Mouse (Mus musculus): Measurements from ENCODE around the gene Arl15.

The Arl15 gene

DNA sequence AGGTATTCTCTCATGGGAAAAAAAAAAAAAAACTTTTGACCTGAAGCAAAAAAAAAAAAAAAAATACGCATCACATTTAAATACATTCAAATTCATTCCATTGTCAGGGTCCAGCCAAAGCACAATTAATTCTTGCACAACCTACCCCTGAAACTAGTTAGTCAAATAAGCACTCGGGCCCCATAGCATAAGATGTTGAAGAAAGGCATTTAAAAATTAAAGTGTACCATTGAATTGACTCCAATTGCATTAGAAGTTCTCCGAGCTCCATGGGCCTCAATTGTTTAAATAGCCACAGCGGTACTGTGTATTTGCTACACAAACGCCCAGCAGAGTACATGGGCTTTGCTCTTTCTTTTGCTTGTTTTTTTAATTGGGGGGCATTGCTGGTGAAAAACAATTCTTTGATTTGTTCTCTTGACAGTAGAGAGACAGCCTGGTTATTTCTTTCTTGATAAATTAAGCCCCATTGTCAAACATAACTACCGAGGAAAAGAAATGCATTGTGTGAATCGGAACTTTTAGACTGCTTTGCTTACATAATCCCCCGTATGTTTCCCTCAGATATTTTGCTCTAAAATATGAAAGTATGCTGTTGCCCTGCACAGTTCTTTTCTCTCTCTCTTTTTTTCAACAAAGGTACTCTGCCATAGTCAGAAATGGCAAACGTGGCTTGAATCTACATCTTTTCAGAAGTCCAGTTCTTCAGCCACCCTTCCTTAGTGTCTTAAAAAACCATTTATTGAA, 201.4 kb downstream of the Arl15 start:
- DNase-seq = no peak

DNA sequence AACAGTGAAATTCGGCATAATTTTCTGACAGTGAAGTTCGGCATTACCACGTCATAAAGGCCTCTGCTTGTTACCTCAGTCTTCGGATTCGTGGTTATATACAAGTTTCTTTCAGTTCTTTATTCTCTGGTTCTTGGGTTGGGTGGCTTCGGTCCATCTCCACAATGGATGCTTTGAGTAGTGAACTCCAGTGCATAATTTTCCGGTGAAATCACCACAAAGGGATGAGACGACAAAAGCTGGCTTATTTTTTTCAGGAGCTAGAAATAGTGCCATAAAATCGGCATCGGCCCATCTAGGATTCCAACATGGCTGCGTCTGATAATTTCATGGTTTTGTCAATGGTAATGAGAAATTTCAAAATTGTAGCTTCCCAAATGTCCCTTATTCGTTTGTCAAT, 204.5 kb downstream of the Arl15 start:
- DNase-seq = no peak

GRCm38 (mm10) chr13:114003463-114003862, 209.2 kb downstream of the Arl15 start:
- DNase-seq = no peak

- no peak for DNase-seq
These were observed 209.9 kb downstream of the Arl15 start for GRCm38 (mm10) chr13:114004191-114004590.

- no peak for DNase-seq
These were observed 215.5 kb downstream of the Arl15 start for GRCm38 (mm10) chr13:114009786-114010185.

- no peak for DNase-seq
These were observed 216.2 kb downstream of the Arl15 start for GRCm38 (mm10) chr13:114010521-114010920.

GRCm38 (mm10) chr13:114011019-114011418, 216.7 kb downstream of the Arl15 start:
- no peak for DNase-seq

- DNase-seq = no peak
These were observed 223.6 kb downstream of the Arl15 start for GRCm38 (mm10) chr13:114017928-114018327.

- no peak for DNase-seq
These were observed 229.2 kb downstream of the Arl15 start for GRCm38 (mm10) chr13:114023541-114023940.

DNA sequence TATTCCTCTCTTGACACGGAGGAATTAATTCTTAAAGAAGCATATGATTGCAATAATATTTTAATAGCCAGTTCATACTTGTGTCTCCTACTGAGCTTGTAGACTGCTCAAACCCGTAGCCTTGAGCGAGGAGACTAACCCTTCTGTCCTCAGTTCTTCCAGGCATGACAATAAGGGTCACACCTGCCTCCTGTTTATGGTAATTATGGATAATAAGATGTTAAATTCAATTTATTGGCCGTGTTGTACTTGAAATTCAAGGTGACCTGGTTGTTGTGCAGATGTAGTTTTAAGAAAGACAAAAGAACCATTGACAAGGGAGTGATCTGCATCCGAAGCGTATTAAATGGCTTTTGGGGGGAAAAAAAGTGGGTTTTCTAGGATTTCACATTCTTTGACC, 232.0 kb downstream of the Arl15 start:
- DNase-seq = no peak

DNA sequence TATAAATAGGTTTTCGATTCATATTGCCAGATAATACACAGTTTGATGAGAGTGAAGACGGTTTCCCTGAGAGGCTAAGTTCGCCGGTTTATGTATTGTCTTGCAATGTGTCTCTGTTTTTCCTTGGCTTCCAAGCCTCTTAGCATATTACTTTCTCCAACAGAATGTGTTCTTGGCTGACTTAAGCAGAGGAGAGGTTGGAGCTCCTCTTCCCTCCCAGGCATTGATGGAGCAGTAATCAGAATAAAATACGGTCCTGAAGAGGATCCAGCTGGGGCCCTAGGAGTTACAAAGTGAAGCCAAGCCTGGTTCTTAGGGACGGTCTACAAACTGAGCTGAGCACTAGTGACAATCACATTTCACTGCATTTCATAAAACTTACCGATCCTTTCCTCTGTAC, 232.4 kb downstream of the Arl15 start:
- DNase-seq = no peak

- no peak for DNase-seq
These were observed 253.8 kb downstream of the Arl15 start for GRCm38 (mm10) chr13:114048071-114048470.

GRCm38 (mm10) chr13:114048688-114049087, 254.4 kb downstream of the Arl15 start:
- DNase-seq = no peak

GRCm38 (mm10) chr13:114051151-114051850, 257.0 kb downstream of the Arl15 start:
- DNase-seq = no peak

DNA sequence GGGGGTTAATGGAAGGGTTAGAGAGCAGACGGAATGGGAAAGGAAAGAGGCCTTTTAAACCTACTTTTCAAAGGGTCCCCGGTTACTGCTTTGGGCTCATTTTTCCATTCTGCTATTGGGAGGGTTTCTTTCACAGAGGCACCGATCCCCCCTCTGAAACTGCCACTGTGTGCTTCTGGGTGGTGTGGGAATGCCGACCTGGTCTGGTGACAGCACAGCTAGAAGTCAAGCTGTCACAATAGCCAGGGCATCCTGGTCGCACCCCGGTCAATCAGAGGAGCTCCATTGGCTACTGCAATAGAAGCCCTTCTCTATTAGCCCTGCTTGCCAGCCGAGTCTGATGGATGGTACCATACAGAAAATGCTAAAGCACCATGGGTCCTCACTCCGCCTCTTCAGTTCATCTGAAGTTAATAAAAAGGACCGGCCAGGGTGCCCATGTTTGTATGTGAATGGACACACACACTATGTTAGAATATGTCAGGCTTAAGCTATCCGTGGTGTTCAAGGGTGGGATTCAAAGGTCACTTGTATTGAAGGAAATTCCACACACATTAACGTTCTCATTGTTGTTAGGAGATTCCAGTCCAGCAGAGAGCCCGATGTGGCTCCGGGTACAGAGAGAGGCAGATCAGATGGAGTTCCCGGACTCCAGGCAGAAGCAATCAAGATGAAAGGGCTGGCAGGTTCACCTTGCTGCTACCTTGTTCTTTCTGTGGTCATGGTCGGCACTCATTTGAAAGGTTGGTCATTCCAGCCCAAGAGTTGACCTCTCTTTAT, 258.3 kb downstream of the Arl15 start:
- no peak for DNase-seq

DNA sequence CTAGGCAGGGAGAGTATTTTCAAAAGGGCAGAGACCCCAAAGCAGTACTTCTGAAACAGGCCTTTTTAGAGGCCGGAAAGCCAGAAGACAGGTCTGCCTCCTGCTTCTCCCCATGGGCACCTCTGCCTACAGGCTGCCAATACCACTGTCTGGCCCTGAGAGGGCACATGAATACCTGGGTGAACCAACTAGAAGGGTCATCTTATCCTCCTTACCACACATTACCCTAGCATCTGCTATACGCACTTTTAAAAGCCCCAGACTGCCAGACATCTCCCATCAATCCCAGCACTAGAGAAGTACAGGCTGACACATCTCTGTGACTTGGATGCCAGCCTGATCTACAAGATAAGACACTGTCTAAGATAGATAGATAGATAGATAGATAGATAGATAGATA, 259.0 kb downstream of the Arl15 start:
- DNase-seq = no peak

- no peak for DNase-seq
These were observed 261.4 kb downstream of the Arl15 start for GRCm38 (mm10) chr13:114055686-114056085.

GRCm38 (mm10) chr13:114060258-114060657, 266.0 kb downstream of the Arl15 start:
- no peak for DNase-seq

DNA sequence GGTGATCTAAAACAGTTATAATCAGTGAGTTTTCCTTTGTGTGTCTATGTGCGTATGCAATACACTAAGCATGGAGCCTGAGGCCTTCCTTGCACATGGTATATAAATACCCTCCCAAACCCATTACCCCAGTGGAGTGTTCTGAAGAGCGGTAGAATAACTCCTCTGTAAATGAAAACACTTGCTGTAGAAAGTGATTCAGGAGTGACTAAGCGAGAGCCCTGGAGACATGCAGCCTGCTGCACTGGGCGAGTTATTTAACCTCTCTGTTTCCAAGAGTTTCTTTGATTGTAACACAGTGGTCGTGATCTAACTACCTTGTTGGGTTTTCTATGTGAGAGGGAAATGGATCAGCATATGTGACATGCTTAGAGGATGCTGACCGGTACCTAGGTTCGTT, 266.9 kb downstream of the Arl15 start:
- DNase-seq = no peak

DNA sequence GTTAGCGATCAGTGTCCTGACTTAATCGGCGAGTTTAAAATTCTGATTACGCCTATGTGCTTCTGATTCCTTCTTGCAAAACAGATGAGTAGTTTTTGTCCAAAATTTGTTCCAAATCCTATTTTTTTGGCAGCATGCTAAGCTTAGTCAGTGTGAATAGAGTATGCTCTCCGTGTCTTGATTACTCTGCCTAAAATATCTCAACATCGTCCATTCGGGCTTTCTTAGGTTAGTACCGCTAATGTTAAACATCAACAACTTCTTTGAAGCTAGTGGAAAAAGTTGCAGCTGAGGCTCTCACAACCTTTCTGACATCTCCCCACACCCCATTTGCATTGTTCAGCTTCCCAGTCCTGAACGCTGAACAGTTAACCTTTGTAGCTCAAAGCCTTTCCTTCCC, 269.8 kb downstream of the Arl15 start:
- no peak for DNase-seq

GRCm38 (mm10) chr13:114065012-114065411, 270.7 kb downstream of the Arl15 start:
- DNase-seq = no peak

GRCm38 (mm10) chr13:114068421-114068820, 274.1 kb downstream of the Arl15 start:
- DNase-seq = no peak

GRCm38 (mm10) chr13:114071439-114071838, 277.1 kb downstream of the Arl15 start:
- DNase-seq = no peak

GRCm38 (mm10) chr13:114074471-114074870, 280.2 kb downstream of the Arl15 start:
- no peak for DNase-seq
